Mouse (Mus musculus) left cerebral cortex, postnatal 25 days (tissue): ENCODE measurements around the gene Dkk1. TPM values are rescaled to one million over a fixed set of nuclear protein-coding genes. Genes with fewer than 3 reads are reported as not detected.
"Not testable (repeated sequence)": the region's sequence is repeated elsewhere in the genome, so short reads cannot be mapped to it uniquely, and the experiment has no call there.

ENCODE experiments used
- DNase-seq, 2 experiments: peaks; one replicate each; pipeline ENCODE4 v3.0.0; 2022; ENCODE audit warnings: low spot score in 2 of 2, mixed read lengths in 1 of 2
- intact Hi-C: fragments of 180-260 bp; cut with DNase I; formaldehyde crosslinking; loops from one replicate; pipeline ENCODE4 v1.15.1; 2025
- total RNA-seq, 2 experiments: library from RNA; stranded (reverse); gene quantifications; 2 replicates each; pipeline ENCODE4 v1.2.3; 2021

Gene Dkk1
- not detected for total RNA-seq

- intact Hi-C loops, result no loop called here
- DNase-seq, result peak in 1 of 2 experiments; percentile 11
These were observed at the start of gene Dkk1 for GRCm38 (mm10) chr19:30549044-30549853. Gene Dkk1, minus strand, starts transcription at chr19:30549665.

- intact Hi-C loops, result no loop called here
- DNase-seq, result no peak
These were observed 36.9 kb upstream of the Dkk1 start for GRCm38 (mm10) chr19:30586366-30586765.

DNA sequence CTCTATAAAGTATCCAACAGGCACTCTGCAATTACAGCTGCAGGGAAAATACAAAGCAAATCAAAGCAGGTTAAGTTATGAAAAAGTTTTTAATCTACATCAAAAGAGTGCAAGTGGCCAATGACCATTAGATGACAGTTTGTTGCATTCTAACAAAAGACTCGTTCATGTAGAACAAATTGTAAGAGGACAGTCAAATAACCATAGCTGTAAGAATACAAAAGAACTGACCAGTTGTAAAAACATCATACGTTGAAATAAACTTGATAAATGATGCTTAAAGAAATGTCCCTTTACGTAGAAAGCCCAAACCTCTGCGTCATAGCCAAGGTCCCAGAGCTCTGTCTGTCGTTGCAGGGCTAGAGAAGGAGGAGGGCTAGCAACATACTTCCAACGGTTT lies 15.1 kb upstream of the Dkk1 start:
- intact Hi-C loops, result no loop called here
- DNase-seq, result no peak

- no peak for DNase-seq
- intact Hi-C loops, result no loop called here
These were observed 14.4 kb upstream of the Dkk1 start for GRCm38 (mm10) chr19:30563876-30564275.

- no peak for DNase-seq
- intact Hi-C loops, result loop anchor here (10.0 kb wide), 1 partner anchor 343 kb away; no protein-coding TSS in a partner anchor
These were observed 8.6 kb upstream of the Dkk1 start for GRCm38 (mm10) chr19:30558024-30558423.

DNA sequence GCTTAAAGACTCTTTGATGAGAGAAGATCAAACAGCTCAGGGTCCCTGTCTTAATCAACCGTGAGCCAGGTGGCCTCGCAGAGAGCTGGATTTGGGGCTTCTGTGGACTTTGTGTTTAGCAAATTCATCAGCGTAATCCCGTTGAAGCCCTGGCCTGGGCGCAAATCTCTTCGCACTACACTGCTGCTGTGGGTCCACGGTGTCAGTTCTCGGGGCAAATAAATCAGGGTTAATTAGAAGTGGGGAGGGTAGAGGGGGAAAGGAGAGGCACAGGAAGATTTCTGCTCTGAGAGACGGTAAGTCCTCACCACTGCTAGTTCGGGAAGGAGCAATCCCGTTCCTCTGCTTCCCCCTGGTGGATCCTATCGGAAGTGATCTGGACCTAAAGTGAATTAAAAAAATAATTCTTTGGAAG lies 5.0 kb upstream of the Dkk1 start:
- DNase-seq, result peak; percentile 75 to 79
- intact Hi-C loops, result loop anchor here (1.0 to 10.0 kb wide), 5 partner anchors 127 to 340 kb away; no protein-coding TSS in a partner anchor

GRCm38 (mm10) chr19:30553740-30554139 lies 4.3 kb upstream of the Dkk1 start:
- intact Hi-C loops, result loop anchor here (1.0 to 10.0 kb wide), 5 partner anchors 126 to 339 kb away; no protein-coding TSS in a partner anchor
- DNase-seq, result no peak

DNA sequence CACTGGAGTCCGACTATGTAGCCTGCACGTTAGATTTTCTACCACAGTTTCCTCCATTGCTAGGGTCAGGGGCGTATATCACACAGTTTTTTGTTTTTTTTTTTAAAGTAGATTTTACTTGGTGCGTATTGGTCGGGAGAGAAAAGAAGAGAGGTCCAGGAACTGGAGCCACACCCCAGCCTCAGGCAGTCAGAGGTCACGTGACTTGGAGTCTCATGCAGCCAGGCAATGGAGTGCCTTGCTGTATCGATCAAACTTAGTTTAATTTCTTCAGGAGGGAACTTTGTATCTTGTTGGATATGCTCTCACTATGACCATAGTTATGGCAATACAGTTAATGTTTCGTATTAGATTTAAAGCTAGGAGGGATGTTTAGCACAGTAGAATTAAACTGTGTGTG lies 2.8 kb upstream of the Dkk1 start:
- intact Hi-C loops, result loop anchor here (5.0 to 10.0 kb wide), 2 partner anchors 125 to 337 kb away; no protein-coding TSS in a partner anchor
- no peak for DNase-seq

DNA sequence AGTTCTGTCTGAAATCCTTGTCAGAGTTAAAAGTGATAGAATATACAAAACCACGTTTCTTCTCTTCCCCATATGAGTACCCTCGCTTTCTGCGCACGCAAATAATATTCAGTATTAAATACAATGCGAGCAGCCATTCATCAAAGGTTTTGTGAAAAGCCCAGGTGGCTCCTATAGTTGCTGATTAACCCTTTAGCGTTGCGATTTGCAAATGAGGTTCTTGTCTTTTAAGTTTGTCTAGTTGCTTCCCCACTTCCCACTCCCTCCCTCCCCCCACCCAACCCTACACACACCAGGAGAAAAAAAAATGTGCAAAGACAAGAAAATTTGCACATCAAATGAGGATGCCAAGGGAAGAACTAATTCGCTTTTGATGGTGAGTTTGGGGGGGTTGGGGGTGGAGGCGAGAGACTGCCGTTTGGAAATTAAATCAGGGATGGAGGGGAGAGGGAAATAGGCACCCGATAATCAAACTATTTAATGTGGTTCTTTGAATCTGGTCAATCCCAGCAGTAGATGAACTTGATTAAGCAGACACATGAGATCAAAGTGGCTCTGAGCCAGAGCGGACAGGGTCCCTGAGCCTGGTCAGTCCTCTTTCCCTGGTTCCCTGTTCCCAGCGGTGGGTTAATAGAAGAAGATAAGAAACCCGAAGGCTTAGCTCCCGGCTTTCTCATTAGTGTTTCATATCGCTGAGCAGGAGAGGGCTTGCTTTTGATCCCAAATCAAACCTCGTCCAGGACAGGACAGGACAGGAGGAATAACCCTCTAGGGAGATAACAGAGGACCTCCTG lies 586 bp upstream of the Dkk1 start:
- DNase-seq, result no peak
- intact Hi-C loops, result loop anchor here (5.0 to 10.0 kb wide), 2 partner anchors 123 to 335 kb away; no protein-coding TSS in a partner anchor

DNA sequence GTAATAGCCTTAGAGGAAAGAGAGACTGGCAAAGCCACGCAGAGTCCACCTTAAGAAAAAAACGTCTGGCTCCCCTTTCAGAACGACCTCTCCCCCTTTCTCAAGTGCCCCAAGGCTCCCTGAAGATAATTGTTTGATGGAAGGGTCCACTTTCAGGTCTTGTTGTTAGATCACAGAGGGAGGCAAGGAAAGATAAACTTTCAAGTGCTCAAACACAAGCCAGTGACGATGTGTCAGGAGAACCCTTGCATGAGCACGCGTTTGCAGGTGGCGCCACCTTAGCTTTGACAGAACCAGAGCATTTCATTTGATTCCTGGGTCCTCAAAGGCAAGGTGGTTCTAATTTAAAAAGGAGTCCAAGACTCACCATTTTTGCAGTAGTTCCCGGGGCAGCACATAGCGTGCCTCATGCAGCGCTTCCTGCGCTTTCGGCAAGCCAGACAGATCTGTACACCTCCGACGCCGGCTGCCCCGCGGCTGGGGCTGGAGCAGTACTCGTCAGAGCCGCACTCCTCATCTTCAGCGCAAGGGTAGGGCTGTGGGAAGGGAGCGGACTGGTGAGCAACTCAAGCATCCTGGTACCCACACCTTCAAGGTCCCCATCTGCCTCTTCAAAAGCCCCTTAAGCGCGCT lies 938 bp downstream of the Dkk1 start:
- peak in 1 of 2 experiments; percentile 3 for DNase-seq
- intact Hi-C loops, result no loop called here

DNA sequence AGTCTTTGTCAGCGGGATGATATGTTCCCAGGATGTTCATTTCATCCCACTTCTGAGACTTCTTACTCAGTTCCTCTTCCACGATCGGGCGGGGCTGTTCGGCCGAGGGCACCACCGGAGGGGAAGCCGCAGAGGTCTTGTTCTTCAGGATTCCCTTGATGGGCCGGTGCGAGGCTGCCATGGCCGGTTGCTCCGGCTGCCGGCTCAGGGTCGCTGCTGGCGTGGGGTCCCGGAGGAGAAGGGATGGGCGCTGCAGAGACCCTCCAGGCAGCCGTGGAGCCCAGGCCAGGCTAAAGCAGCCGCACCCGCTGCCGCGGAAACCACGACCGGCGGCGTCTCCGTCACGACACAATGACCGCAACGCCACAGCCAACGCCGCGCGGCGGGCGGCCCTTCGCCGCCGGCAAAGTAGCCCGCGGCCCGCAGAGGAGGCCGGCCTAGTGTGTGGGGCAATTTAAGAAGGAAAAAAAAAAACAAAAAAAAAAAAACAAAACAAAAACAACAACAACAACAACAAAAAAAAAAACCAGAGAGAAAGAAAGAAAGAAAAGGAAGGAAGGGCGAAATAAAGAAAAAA lies 10.0 kb downstream of the Dkk1 start:
- intact Hi-C loops, result not testable (repeated sequence)

GRCm38 (mm10) chr19:30516771-30517170 lies 32.7 kb downstream of the Dkk1 start:
- DNase-seq, result no peak
- intact Hi-C loops, result no loop called here

More for the DNA sequence above, 10.0 kb downstream of the Dkk1 start:
- DNase-seq, result not testable (repeated sequence)

DNA sequence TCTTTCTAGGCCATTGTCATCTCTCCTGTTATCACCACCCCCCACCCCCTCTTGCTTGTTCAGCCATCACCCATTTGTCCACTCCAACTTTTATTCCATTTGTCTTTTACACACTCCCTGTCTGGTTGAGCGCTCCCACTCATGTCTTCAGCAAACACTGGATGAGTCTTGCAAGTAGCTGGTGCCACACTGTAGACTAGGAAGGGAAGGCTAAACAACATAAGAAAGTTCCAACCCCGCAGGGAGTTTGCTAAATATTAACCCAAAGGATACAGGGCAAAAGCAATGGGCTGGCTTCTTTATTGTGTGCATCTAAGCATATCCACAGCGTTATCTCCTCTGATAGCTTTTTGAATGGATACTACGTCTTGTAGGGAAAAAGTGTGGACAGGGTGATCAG lies 39.0 kb downstream of the Dkk1 start:
- no peak for DNase-seq
- intact Hi-C loops, result no loop called here

GRCm38 (mm10) chr19:30505497-30505896 lies 44.0 kb downstream of the Dkk1 start:
- DNase-seq, result no peak
- intact Hi-C loops, result no loop called here
